Mouse (Mus musculus) forebrain, embryonic 14.5 days (tissue): Measurements from ENCODE around the gene Myo1g. TPM values are rescaled to one million over a fixed set of nuclear protein-coding genes. Genes with fewer than 3 reads are reported as not detected.
"Not testable (repeated sequence)": the region's sequence is repeated elsewhere in the genome, so short reads cannot be mapped to it uniquely, and the experiment has no call there.

ENCODE experiments used
- ATAC-seq: fragments of 200-750 bp; cut with Nextera tagmentation; 2 replicates; pipeline ENCODE4 v1.8.0; 2017; ENCODE audit warnings: mild to moderate bottlenecking, moderate library complexity
- DNase-seq: peaks from one replicate; pipeline ENCODE4 v3.0.0-alpha.2; 2015; ENCODE audit warnings: low spot score
- H3K27ac ChIP-seq: fragments of 300-500 bp; sonication (generic); 2 replicates; pipeline ENCODE4 v1.5.1; 2014; ENCODE audit warnings: low read depth, mild to moderate bottlenecking, control low read depth, low read length, moderate library complexity
- H3K27me3 ChIP-seq: fragments of 300-500 bp; sonication (generic); replicated peaks from 2 replicates; pipeline ENCODE4 v1.6.1; 2014; ENCODE audit warnings: low read length, control low read depth, mixed read lengths; ENCODE audit not compliant: control insufficient read depth, insufficient read depth
- H3K36me3 ChIP-seq: fragments of 300-500 bp; sonication (generic); 2 replicates; pipeline ENCODE4 v1.6.1; 2014; ENCODE audit warnings: low read length, control low read depth; ENCODE audit not compliant: control insufficient read depth, insufficient read depth
- H3K4me1 ChIP-seq: fragments of 300-500 bp; sonication (generic); 2 replicates; pipeline ENCODE4 v1.6.1; 2014; ENCODE audit warnings: antibody characterized with exemption, low read length, control low read depth; ENCODE audit not compliant: control insufficient read depth, insufficient read depth
- H3K4me2 ChIP-seq: fragments of 300-500 bp; sonication (generic); 2 replicates; pipeline ENCODE4 v1.6.1; 2014; ENCODE audit warnings: mild to moderate bottlenecking, control low read depth, low read length
- H3K4me3 ChIP-seq: fragments of 300-500 bp; sonication (generic); 2 replicates; pipeline ENCODE4 v1.5.1; 2014; ENCODE audit warnings: low read depth, low read length, control low read depth
- H3K9ac ChIP-seq: fragments of 300-500 bp; sonication (generic); 2 replicates; pipeline ENCODE4 v1.6.1; 2014; ENCODE audit warnings: mild to moderate bottlenecking, low read length, control low read depth, moderate library complexity
- H3K9me3 ChIP-seq: fragments of 300-500 bp; sonication (generic); replicated peaks from 2 replicates; pipeline ENCODE4 v1.6.1; 2016; ENCODE audit warnings: low read length, control low read depth, mixed read lengths; ENCODE audit not compliant: control insufficient read depth
- WGBS: fragments of 180-500 bp; shearing (Covaris S2); extraction: QIAGEN DNeasy Blood & Tissue Kit; methylation state at CpG from one replicate; pipeline ENCODE4 v1.1.7; 2014; 5-methylcytosine and 5-hydroxymethylcytosine counted together
- polyA plus RNA-seq: library from polyadenylated mRNA; unstranded; fragments of >200 nt; fragmentation: Nextera tagmentation; extraction: Ambion mirVana; gene quantifications from 2 replicates; pipeline ENCODE4 v1.2.1, GENCODE M21; 2014

Myo1g gene
- polyA plus RNA-seq, 1 experiment from 2014 or later: 0.33 TPM

- peak; percentile 22; the same call in 1 of the 2 replicates for ATAC-seq
- no peak overlapping the region for H3K9ac ChIP-seq
Measured at GRCm38 (mm10) chr11:6545857-6546192, 25.1 kb upstream of the Myo1g start.

GRCm38 (mm10) chr11:6545186-6545856 is 24.6 kb upstream of the Myo1g start:
- DNase-seq: no peak
- Histone ChIP-seq H3K4me3 (no peak overlapping the region), H3K27ac (0 out of 2 replicates have a peak overlapping the region, but pooled peaks have one; percentile 95), H3K9ac (no peak overlapping the region), H3K9me3 (no peaks in the 10 kb centered on the region), H3K27me3 (no peaks in the 10 kb centered on the region), H3K4me1 (peaks cover 8% of the 10 kb centered on the region), H3K36me3 (no peaks in the 10 kb centered on the region), H3K4me2 (peak overlapping the region; percentile 67)
- 95% methylated on average over 4 of the region's 4 CpGs for WGBS
- no peak for ATAC-seq

More at GRCm38 (mm10) chr11:6545857-6546192, 25.1 kb upstream of the Myo1g start:
- peak overlapping the region; percentile 80 for H3K4me3 ChIP-seq
- H3K27ac ChIP-seq: peak overlapping the region; percentile 95
- H3K4me2 ChIP-seq: peak overlapping the region; percentile 67
- 18% methylated on average over 3 of the region's 3 CpGs for WGBS
- H3K4me1 ChIP-seq: peaks cover 8% of the 10 kb centered on the region
- no peaks in the 10 kb centered on the region for H3K27me3 ChIP-seq
- H3K9me3 ChIP-seq: no peaks in the 10 kb centered on the region
- no peak for DNase-seq
- H3K36me3 ChIP-seq: no peaks in the 10 kb centered on the region

- Histone ChIP-seq H3K4me1 (peaks cover 8% of the 10 kb centered on the region), H3K27ac (no peak overlapping the region), H3K9me3 (no peaks in the 10 kb centered on the region), H3K9ac (no peak overlapping the region), H3K4me2 (no peak overlapping the region), H3K36me3 (no peaks in the 10 kb centered on the region), H3K27me3 (no peaks in the 10 kb centered on the region), H3K4me3 (no peak overlapping the region)
- DNase-seq (no peak), ATAC-seq (no peak)
- 83% methylated on average over 3 of the region's 3 CpGs for WGBS
Measured at GRCm38 (mm10) chr11:6544683-6545082, 23.9 kb upstream of the Myo1g start.

GRCm38 (mm10) chr11:6530746-6531145 is 10.0 kb upstream of the Myo1g start:
- Histone ChIP-seq H3K9ac (no peak overlapping the region), H3K4me2 (no peak overlapping the region), H3K4me3 (no peak overlapping the region), H3K4me1 (no peaks in the 10 kb centered on the region; the same call in 1 of the 2 replicates), H3K27me3 (no peaks in the 10 kb centered on the region), H3K36me3 (peaks cover 9% of the 10 kb centered on the region), H3K9me3 (no peaks in the 10 kb centered on the region), H3K27ac (no peak overlapping the region)
- no peak for DNase-seq
- no peak for ATAC-seq
- 94% methylated on average over 3 of the region's 3 CpGs for WGBS

- Histone ChIP-seq H3K4me3 (no peak overlapping the region), H3K9me3 (no peaks in the 10 kb centered on the region), H3K4me2 (no peak overlapping the region), H3K27me3 (no peaks in the 10 kb centered on the region), H3K27ac (no peak overlapping the region), H3K36me3 (peaks cover 17% of the 10 kb centered on the region), H3K4me1 (no peaks in the 10 kb centered on the region; the same call in 1 of the 2 replicates), H3K9ac (no peak overlapping the region)
- WGBS: 94% methylated on average over 8 of the region's 8 CpGs
- ATAC-seq (no peak), DNase-seq (no peak)
Measured at GRCm38 (mm10) chr11:6529961-6530360, 9.2 kb upstream of the Myo1g start.

GRCm38 (mm10) chr11:6528186-6529006 is 7.6 kb upstream of the Myo1g start:
- Histone ChIP-seq H3K36me3 (peaks cover 23% of the 10 kb centered on the region), H3K4me2 (peak overlapping the region; percentile 83), H3K4me1 (no peaks in the 10 kb centered on the region; the same call in 1 of the 2 replicates), H3K4me3 (peak overlapping the region; percentile 60), H3K27me3 (no peaks in the 10 kb centered on the region), H3K27ac (peak overlapping the region; percentile 61), H3K9me3 (no peaks in the 10 kb centered on the region), H3K9ac (peak overlapping the region; percentile 74)
- DNase-seq (peak; percentile 99), ATAC-seq (peak; percentile 97)
- under 1% methylated on average over 51 of the region's 51 CpGs for WGBS

GRCm38 (mm10) chr11:6527256-6528185 is 6.8 kb upstream of the Myo1g start:
- Histone ChIP-seq H3K9me3 (no peaks in the 10 kb centered on the region), H3K36me3 (peaks cover 23% of the 10 kb centered on the region), H3K4me2 (peak overlapping the region; percentile 83), H3K9ac (peak overlapping the region; percentile 74), H3K4me1 (no peaks in the 10 kb centered on the region; the same call in 1 of the 2 replicates), H3K27ac (no peak overlapping the region), H3K27me3 (no peaks in the 10 kb centered on the region), H3K4me3 (peak overlapping the region; percentile 60)
- ATAC-seq (peak; percentile 3; the same call in 1 of the 2 replicates), DNase-seq (no peak)
- 12% methylated on average over 10 of the region's 10 CpGs for WGBS

- Histone ChIP-seq H3K4me2 (peak overlapping the region; percentile 83), H3K9ac (peak overlapping the region; percentile 74; the same call in 1 of the 2 replicates), H3K36me3 (peaks cover 23% of the 10 kb centered on the region), H3K4me3 (peak overlapping the region; percentile 60)
- H3K27me3 ChIP-seq, DNase-seq, H3K4me1 ChIP-seq, H3K9me3 ChIP-seq, ATAC-seq, H3K27ac ChIP-seq: not testable (repeated sequence)
- WGBS: 70% methylated on average over 9 of the region's 16 CpGs
Measured at GRCm38 (mm10) chr11:6526526-6527255, 5.9 kb upstream of the Myo1g start.
